Mouse (Mus musculus): ENCODE measurements around the gene Cadm4.
A peak's percentile ranks its signal among the peaks of the same experiment; 100 is the strongest.
"Not testable (repeated sequence)": the region's sequence is repeated elsewhere in the genome, so short reads cannot be mapped to it uniquely, and the experiment has no call there.

Gene Cadm4

GRCm38 (mm10) chr7:24469126-24469525 is 12.7 kb upstream of the Cadm4 start:
- no peak for DNase-seq

DNA sequence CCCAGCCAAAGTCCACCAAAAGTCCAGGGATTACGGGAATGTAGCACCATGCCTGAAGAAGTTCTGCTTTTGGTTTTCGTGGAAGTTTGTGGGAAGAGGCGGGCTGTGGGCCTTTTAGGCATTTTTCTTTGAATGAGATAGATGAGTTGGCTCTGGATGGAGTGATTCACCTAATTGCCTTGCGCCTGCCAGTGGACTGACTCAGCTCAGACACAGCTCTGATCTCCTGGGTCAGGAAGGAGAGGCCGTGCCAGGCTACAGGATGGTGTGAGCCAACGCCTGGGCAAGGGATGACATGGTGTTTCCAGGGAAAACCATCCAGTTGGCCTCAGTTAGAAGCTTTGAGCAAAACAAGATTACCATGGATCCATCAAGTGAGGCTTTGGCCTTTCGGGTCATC is 11.5 kb upstream of the Cadm4 start:
- no peak for DNase-seq

DNA sequence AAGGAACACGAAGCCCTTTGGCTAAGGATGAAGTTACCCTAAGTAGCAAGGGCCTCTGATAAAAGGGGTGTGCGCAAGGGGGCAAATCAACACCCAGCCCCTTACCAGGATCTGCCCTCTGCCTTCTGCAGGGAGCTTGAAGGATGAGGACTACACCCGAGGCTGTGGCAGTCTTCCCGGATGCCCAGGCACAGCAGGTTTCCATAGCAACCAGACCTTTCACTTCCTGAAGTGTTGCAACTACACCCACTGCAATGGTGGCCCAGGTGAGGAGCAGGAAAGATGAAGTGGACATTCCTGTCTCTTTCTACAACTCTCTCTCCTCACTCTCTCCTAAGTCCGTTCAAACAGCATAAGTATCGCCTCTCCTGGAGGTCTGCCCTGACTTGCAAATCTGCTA is 9.4 kb upstream of the Cadm4 start:
- no peak for DNase-seq

DNA sequence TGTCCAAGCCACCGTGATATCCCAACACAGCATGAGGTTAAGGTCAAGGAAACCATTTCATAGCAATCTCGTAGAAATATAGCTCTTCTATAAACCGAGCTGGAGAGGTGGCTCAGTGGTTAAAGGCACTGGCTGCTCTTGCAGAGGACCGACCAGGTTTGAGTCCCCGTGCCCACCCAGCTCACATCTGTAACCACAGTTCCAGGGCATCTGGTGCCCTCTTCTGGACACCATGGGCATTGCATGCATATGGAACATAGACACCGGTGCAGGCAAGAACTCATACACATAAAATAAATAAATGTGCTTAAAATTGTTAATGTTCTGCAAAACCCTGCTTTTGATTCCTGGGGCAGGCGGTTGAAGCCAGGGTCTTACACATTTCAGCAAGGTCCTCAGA is 8.9 kb upstream of the Cadm4 start:
- DNase-seq, result no peak

- DNase-seq, result no peak
These were observed 7.8 kb upstream of the Cadm4 start for GRCm38 (mm10) chr7:24473913-24474529.

GRCm38 (mm10) chr7:24474811-24475506 is 6.9 kb upstream of the Cadm4 start:
- DNase-seq, result no peak

- no peak for DNase-seq
These were observed 5.5 kb upstream of the Cadm4 start for GRCm38 (mm10) chr7:24476338-24476737.

DNA sequence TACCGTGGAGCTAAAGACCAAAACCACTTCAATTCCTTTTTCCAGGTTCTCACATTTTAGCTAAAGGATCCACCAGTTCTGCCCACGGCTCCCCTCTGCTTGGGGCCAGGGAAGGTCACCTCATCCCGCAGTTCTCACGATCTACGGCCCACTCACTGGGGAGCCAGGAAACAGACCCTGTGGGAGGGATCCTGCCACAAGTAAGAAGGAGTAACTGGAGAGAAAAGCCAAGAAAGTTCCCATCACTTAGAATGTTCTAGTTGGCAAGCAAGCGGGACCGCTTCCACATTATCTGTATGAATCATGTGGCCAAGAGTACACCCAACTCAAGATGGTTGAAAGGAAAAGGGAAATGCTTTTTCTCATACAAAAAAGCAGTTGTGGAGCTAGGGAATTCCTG is 5.0 kb upstream of the Cadm4 start:
- no peak for DNase-seq

GRCm38 (mm10) chr7:24478911-24479310 is 2.9 kb upstream of the Cadm4 start:
- no peak for DNase-seq

GRCm38 (mm10) chr7:24479685-24480084 is 2.1 kb upstream of the Cadm4 start:
- no peak for DNase-seq

GRCm38 (mm10) chr7:24480121-24480941 is 1.5 kb upstream of the Cadm4 start:
- no peak for DNase-seq

- DNase-seq, result no peak
These were observed 793 bp upstream of the Cadm4 start for GRCm38 (mm10) chr7:24480986-24481473.

DNA sequence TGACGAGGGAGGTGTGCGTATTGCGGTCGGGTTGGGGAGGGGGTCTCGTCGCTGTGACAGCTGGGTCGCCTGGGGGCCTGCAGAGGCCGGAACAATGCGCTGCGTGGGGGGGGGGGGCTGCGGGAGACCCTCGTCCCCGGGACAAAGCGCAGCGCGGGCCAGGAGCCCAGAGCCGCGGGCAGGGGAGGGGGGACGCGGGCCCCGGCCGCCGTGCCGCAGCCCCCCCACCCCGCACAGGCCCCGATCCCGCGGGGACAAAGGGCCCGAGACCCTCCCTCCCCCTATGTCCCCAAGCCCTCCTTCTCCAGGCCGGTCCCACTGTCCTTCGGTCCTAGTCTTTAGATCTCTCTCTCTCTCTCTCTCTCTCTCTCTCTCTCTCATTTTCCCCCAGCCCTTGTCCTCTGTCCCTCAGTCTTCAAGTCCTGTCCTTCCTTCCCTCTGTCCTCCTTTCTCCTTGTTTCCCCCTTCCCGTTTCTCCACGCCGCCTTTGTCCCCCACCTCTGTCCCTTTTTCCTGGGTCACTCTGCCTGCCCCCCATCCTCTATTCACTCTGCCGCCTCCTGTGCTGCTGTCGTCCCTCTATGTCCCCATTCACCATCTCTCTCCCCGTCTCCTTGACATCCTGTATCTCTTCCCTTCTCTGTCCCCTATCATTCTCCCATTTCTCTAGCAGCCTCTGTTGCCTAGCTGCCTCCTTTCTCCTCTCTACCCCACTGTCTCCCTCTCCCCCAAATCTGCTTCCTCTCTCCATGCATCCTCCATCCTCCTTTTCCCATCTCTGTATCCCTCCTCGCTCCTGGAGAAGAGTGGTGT is 591 bp downstream of the Cadm4 start:
- no peak for DNase-seq

DNA sequence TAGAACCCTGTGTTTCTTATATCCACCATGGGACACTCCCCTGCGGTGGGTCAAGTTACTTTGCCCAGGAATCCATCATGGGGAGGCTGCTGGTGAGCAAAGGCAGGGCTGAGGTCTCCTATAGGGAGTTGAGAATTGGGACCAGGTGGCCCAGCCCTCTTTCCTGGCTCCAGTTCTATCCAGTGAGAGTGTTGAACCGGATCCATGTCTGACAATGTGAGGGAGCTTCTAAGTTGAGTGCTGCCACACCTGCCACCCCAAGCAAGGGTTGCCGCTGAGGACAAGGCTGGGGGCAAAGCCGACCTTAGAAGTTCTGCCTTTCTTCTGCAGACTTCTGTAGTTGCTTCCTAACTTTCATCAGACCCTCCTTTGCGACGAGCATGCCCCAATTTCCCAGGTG is 1.5 kb downstream of the Cadm4 start:
- not testable (repeated sequence) for DNase-seq

GRCm38 (mm10) chr7:24485481-24485880 is 3.7 kb downstream of the Cadm4 start:
- DNase-seq, result no peak

- DNase-seq, result no peak
These were observed 4.9 kb downstream of the Cadm4 start for GRCm38 (mm10) chr7:24486654-24487130.

- DNase-seq, result no peak
These were observed 5.6 kb downstream of the Cadm4 start for GRCm38 (mm10) chr7:24487403-24487802.

- no peak for DNase-seq
These were observed 6.5 kb downstream of the Cadm4 start for GRCm38 (mm10) chr7:24488303-24488702.

- DNase-seq, result no peak
These were observed 18.2 kb downstream of the Cadm4 start for GRCm38 (mm10) chr7:24499856-24500577.

DNA sequence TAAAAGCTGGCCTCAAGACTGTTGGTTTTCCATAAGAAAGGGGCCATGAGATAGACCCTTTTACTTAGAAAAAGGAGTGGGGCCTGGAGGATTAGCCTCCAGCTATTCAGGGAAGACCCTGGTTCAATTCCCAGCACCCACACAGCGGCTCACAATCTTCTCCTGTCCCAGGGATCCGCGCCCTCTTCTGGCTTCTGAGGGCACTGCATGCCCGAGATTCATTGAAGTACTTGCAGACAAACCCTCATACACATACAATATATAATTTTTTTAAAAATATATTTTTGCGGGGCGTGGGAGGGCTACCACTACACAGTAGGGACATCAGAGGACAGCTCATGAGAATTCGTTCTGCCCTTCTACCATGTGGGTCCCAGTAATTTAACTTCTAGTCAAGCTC is 19.1 kb downstream of the Cadm4 start:
- DNase-seq, result no peak

DNA sequence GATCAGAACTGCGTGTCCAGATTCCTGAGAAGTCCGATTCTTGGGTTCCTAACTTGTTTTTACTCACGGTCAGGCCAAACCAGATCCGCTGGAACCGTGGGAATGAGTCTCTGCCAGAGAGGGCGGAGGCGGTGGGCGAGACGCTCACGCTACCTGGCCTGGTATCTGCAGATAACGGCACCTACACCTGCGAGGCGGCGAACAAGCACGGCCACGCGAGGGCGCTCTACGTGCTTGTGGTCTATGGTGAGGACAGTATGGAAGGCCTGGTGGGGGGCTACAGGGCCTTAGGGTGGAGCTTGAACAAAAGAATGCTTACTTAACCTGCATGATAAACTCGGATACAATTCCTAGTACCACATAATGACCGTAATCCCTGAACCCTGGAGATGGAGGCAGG is 19.7 kb downstream of the Cadm4 start:
- peak in 1 of 2 experiments; percentile 23 for DNase-seq

DNA sequence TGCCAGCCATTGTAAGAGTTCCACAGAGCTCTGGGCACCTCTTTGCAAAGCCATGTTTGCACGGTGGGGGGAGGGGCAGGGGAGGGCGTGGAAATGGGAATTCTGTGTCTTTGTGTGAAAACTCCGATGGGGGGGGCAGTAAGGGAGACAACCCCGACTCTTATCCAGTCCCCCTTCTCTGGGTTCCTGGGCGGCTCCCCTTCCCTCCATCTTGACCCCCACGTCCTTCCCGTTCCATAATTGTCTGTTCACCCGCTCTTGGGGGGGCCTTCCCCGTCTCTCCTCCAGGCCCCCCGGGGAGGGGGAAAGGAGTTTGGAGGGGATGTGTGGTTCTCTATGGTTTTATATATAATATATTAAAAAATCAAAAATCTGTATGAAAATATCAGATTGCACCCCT is 22.2 kb downstream of the Cadm4 start:
- no peak for DNase-seq
